Mouse (Mus musculus) thymus, postnatal 10 days (tissue): Measurements from ENCODE around the gene Mllt6.
"Not testable (repeated sequence)": the region's sequence is repeated elsewhere in the genome, so short reads cannot be mapped to it uniquely, and the experiment has no call there.

Experiments used
- DNase-seq, 2 experiments: peaks; one replicate each; pipeline ENCODE4 v3.0.0; 2021; ENCODE audit warnings: low spot score in 2 of 2

Gene Mllt6

DNA sequence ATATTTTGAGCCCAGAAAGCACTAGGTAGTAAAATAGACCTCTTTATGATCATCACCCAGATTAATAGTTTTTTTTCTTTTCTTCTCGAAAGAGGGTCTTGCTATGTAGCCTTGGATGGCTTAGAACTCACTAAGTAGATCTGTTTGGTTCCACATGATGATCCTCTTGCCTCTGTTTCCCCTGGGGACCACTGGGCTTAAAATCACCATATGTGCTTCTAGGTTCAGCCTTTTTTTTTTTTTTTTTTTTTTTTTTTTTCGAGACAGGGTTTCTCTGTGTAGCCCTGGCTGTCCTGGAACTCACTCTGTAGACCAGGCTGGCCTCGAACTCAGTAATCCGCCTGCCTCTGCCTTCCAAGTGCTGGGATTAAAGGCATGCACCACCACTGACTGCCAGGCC lies 14.7 kb upstream of the Mllt6 start:
- not testable (repeated sequence) for DNase-seq

DNA sequence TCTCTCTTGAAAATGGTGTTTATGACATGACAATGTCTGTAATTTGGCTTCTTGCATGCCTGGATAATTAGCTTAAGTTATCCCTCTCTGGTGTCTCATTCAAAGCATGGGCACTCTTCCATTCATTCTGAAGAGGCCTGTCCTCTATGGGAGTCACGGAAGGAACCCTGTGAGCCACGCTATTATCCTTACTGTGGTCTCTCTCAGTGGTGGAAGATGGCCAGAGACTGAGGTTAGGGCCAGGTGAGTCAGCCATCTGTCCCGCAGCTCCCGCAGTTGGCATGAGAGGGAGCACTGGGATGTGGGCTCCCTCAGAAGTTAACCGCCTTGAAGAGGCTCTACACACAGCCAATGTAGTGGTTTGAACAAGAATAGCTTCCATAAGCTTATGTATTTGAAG lies 12.9 kb upstream of the Mllt6 start:
- DNase-seq = no peak

DNA sequence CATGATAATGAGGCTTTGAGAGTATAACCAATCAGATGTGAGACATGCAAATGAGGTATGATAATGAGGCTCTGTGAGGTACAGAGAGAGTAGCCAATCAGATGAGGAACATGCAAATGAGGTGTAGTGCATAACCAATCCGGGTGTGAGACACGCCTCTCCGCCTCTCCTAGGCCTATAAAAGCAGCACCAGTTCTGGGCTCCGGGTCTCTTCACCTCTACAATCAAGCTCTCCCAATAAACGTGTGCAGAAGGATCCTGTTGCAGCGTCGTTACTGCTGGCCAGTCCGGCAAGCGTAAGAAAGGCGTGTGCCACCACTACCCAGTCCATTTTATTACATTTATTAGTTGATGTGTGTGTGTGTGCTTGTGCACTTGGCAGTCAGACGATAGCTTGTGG lies 9.8 kb upstream of the Mllt6 start:
- DNase-seq = not testable (repeated sequence)

DNA sequence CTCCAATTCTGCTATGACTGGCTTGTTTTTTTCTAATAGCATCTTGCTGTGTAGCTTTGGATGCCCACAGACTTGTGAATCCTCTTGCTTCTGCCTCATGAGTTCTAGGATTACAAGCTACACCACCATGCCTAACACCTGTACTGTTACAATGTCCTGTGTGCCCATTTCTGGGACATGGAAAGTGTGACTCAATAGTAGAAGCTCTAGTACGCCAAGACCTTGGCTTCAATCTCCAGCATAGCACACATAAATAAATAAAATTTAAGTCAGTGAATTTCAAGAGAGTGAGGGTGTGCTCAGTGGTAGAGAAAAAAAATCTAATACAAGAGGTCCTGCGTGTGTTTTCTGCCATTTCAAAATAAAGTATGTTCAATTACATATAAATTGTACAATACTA lies 9.0 kb upstream of the Mllt6 start:
- DNase-seq = no peak

DNA sequence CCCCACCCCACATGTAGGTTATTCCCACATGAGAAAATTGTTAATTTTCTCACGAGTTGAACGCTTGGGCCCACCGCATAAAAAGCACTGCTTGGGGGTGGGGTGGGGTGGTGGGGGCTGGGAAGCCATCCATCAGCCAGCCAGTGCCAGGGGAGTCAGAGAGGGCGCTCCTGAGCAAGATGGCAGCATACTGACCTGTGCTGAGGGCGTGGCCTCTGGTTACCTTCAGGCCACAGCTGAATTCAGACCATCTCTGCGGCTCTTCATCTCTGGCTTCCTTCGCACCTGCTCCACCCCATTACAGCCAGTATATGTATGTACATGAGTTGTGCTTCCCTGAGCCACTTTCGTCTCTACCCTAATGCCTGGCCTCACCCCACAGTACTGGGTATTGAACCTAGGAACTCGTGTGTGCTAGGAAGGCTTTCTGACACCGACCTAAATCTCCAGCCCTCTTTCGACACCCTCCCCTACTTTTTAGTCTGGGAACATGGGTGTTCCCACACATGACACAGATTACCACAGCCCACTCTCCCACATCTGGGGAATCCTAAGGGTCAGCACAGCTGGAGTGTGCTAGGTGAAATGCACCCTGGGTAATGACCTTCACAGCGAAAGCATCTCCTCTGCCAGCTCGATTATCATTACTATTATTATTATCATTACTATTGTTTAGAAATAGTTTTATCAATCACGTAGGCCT lies 6.8 kb upstream of the Mllt6 start:
- DNase-seq = no peak

DNA sequence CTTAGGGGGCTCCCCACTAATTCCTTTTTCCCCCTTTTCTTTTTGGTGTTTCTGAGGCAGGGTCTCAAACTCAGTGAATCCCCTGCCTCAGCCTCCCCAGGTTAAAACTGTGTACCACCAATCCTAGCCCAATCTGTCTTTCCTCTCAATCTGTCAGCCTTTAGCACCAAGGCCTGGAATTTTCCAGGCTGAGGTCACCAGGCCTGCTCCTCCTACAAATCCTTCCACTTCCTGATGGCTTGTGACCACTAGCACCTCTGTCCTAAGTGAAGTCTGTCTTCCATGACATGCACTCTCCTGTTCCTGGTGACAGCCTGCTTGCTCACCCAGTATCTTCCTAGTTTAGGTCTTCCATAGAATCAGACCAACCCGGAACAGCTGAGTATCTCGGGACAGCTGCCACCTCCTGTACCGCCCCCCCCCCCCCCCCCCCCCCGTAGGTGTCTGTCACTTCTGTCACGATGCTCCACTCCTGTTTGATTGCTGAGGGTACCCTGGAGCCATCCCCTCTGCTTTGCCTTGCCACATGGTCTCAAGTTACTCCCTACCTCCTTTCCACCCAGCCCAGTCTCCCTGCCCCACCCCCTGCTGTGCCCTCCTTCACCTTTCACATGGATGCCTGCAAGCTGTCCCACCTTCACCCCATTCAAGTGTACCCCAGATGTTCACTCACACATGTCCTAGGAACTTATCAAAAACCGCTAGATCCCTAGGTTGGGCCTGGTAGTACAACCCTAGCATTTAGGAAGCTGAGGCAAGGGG lies 5.8 kb upstream of the Mllt6 start:
- no peak for DNase-seq

DNA sequence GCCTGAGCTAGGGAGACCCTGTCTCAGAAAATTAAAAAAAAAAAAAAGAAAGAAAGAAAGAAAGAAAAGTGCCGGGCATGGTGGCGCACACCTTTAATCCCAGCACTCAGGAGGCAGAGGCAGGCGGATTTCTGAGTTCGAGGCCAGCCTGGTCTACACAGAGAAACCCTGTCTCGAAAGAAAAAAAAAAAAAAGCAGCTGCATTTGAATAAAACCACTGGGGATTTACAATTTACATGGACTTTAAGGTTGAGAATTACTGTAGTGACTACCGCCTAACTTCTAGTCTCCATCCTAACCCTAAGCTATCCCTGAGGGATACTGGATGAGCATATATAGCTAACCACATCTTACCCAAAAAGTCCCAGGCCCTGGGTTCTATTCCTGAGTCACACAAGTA lies 5.2 kb upstream of the Mllt6 start:
- not testable (repeated sequence) for DNase-seq

DNA sequence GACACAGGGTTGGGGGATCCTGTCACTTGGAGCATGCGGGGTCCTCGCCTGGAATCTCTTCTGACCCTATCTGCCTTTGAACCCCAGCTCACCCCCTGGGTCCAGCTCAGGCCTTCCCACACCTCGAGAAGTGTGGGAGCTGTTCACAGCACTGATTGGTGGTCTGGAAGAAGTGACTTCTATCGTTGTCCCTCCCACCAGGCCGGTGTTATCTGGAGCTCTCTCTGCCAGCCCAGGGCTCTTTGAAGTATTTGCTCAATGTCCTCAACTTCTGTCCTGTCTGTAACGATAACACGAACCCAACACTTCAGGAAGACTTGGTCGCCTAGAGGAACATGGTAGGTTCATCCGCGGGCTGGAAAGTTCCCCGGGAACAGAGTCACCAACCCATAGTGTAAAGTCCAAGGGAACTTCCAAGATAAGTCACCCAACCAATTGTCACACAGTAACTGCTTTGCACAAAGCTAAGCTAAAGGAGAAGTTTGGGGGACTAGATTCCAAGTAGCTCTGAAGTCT lies 4.4 kb upstream of the Mllt6 start:
- no peak for DNase-seq

DNA sequence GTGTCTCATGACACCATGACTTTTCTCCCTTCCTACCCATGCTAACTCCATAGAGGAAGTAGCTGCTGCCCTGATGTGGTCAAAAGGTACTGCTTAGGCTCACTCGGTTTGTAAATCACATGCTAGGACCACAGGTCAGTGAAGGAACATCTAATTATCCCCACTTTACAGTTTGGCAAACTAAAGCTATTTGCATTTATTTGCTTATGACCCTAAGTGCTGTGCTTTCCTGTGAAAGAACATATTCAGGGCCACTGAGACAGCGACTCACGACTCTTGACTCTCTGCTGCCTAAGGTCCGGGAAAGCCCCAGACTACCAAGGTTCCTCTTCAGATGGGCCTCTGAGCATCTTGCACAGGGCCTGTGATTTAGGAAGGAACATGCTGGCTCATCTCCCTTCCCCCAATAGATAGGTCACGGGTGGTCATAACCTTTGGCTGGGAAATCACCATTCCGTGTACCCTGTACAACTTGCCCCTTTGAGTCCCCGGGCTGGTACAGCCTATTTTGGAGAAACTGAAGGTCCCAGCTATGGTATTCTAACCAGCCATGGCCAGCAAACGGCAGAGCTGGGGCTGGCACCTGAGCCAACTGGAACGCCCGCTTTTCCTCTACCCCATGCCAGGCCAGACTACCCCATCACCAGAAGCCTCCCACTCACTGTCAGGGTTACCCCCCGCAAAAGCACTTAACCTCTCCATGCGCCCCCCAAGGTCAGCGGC lies 3.8 kb upstream of the Mllt6 start:
- DNase-seq = no peak

DNA sequence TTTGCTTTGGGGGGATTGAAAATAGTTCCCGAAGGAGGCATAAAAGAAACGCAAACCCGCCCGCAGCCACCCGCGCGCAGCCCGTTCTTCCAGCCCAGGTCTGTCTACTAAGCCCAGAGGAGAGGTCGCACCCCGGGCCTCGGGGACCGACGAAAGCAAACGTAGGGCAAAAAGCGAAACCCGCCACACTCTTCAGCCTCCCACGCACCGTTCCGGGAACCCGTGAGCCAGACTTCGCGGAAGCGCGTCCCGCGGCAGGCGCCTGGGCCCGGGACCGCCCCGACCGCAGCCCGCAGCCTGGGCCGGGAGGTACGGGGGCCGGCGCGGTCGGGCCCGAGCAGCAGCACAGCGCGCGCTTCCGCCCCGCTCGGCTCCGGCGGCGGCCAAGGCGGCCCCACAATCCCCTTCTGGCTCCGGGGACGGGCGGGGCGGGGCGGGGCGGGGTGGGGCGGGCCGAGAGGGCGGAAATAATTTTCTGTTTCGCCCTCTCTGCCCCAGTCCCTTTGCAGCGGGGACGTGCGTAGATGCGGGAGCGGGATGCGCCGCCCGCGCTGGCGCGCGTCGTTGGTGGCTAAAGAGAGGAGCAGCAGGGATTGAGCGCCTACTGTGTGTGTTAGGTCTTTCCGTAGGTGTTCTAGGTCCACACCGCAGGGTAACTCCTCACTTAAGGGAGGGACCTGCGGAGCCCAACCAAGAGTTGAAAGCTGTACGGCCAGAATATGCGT lies 3.1 kb upstream of the Mllt6 start:
- peak; percentile 60 to 72 for DNase-seq

DNA sequence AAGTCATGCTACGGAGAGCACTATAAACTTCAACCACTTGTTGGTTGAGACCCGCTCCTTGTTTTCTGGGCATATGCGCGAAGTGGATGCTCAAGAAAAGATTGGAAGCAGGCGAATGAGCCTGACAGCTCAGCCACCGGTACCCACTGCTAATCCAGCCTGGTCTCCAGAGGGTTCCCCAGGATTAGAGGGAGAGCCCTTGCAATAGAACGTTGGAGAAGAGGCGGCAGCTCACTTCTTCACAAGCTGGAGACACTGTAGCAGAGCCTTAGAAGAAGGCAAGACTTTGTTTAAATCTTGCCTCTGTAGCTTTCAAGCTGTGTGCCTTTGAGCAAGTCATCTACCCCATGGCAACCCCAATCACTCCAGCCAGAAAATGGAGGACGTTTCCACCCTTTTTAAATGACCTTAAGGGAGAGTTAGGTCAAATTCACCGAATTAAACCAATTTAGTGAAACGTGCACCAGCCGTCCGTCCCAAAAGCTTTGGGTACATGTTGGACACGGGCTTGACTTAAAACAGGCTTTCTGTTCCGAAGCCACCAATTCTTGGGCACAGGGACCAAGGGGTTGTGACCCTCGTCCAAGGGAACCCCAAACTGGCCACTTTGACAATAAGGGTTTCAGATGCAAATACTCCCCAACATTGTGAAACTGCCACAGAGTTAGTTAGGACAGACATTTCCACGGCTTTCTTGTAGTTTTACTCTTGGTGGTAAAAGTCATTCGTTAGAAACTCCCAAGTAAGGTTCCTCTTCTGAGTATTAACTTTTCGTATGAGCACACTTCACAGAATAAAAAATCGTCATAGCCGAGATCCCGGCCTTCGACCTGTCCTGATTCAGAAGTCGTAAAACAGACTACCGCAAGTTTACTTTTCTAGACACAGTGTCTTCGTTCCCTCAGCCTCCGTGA lies 2.2 kb upstream of the Mllt6 start:
- DNase-seq = no peak

DNA sequence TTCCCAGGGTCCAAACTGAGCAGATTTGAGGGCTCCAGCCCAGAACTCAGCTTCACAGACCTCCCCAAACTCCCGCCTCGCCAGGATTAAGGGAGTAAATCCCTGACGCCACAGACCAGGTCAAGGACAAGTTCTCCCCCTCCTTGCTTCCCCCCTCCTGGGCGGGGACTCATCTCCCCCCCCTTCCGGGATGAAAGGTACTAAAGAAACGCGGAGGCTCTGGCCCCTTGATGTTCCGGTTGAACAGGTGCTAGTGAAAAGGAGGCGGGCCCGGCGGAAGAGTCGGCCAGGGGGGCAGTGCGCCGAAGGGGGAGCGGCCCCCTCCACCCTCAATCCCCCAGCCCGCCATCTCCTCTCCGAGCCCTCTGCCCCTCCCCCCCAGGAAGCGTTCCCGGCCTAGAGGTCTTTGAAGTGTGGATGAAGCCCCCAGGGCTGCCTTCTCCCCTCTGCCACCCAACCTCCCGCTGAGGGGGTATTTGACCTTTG lies 1.5 kb upstream of the Mllt6 start:
- peak; percentile 62 to 63 for DNase-seq

DNA sequence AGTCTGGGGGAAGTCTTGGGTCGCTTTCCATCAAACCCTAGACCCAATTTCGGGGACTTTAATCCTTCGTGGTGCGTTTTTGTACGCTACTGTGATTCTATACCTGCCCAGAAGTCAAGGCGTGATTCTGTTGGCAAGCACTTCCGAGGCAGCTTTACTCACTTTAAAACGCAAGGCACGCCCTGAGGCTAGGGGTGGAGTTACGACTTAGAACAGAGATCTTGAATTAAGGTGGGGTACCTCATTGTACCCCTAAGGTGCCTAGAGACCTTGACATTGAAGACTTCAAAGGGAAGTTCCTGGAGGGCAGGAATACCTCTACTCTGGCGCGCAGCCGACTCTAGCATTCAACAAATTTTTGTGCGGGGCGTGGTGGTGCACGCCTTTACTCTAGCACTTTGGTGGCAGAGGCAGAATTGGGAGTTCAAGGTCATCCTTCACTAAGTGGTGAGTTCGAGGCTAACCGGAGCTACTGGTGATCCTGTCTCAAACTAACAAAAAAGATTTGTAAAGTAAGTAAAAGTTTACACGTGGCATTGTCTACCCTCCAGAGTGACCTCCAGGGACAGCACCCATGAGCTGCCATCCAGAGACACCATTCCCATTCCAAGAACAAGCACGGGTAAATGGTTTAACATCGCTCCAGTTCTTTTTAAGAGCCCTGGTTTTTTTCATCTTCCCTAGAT lies 864 bp upstream of the Mllt6 start:
- DNase-seq = peak in 1 of 2 experiments; percentile 17

DNA sequence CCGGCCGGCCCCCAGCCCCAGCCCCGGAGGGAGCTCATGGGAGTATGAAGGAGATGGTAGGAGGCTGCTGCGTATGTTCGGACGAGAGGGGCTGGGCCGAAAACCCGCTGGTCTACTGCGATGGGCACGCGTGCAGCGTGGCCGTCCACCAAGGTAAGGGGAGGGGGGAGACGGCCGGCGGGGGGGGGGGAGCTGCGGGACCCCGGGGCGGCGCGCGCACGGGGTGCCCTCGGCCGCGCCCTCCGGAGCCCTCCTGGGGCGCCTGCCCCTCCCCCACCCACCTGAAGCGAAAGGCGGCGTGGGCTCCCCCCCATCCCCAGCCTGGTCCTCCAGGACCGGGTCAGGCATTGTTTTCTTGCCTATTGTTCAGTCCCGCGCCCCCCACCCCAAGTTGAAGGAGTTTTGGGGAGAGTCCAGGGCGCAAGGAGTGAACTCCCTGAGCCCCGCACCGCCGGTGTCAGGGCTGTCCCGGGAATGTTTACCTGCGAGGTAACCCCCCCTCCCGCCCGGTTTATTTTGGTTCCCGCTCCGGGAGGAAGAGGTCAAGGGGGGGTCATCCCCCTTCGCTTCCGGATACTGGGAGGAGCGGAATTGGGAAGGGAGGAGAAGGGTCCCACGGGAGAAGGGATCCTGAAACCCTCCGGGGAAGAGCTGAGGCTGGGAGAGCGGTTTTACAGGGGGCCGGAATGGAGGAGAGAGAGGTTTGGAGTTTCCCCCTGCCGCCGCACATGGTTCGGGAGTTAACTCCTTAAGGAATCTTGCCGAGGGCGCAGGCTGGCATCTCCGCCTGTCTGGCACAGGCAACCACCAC lies 519 bp downstream of the Mllt6 start:
- DNase-seq = peak in 1 of 2 experiments; percentile 15

DNA sequence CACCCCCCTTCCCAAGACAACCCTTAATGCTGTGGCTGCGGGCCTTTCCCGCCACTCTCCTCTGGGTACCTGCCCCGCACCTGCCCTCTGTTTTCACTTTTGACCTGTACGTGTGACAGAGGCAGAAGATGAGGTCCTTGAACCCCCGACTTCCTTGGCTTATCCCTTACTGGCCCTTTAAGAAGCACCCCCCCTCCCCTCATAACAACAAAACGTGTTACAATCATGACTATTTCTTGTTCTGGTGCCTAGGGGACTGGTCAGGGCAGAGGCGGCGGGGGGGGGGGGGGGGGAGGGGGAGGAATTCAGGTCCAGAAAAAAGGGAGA lies 1.1 kb downstream of the Mllt6 start:
- DNase-seq = peak in 1 of 2 experiments; percentile 16

DNA sequence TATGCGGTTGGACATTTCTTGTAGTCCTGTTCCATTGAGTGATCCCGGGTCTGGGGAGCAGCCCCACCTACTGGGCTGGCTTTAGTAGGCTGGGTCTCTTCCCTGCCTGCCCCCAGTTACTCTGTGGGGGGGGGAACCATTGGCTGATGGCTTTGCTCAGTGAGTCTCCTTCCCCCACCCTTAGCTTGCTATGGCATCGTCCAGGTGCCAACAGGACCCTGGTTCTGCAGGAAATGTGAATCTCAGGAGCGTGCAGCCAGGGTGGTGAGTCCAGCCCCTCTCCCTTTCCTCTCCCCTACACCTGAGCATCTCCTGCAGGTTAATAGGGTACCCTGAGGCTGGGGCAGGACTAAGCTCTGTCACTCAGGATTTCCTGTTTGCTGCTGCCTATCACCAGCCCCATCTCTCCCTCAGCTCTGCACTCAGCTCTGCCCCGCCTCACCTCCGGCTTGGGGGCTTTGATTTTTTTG lies 1.6 kb downstream of the Mllt6 start:
- peak in 1 of 2 experiments; percentile 23 for DNase-seq

DNA sequence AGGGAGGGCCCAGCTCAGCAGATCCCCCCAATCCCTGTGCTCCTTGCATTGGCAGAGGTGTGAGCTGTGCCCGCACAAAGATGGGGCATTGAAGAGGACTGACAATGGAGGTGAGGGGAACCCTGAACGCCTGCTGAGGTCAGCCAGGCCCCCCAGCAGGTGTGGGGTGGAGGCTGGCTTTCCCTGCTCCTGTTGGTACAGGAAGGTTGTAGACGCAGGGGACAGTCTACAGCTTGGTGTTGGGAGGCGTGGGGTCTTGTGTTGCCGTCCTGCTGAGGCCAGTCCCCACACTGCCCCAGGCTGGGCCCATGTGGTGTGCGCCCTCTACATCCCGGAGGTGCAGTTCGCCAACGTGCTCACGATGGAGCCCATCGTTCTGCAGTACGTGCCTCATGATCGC lies 2.2 kb downstream of the Mllt6 start:
- DNase-seq = no peak

DNA sequence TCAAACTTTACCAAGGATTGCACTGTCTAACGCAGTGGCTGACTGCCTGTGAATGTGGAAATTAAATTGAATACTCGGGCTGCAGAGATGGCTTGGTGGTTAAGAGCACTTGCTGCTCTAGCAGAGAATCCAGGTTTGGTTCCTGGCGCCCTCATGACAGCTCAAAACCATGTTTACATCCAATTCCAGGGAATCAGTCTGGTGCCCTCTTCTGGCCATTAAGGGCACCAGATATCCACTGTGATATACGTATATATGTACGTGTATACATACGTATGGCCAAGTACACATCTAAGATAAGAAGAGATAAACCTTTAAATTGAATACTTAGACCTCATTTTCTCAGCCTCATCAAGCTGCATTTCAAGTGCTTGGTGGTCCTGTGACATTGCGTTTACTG lies 3.0 kb downstream of the Mllt6 start:
- DNase-seq = no peak

DNA sequence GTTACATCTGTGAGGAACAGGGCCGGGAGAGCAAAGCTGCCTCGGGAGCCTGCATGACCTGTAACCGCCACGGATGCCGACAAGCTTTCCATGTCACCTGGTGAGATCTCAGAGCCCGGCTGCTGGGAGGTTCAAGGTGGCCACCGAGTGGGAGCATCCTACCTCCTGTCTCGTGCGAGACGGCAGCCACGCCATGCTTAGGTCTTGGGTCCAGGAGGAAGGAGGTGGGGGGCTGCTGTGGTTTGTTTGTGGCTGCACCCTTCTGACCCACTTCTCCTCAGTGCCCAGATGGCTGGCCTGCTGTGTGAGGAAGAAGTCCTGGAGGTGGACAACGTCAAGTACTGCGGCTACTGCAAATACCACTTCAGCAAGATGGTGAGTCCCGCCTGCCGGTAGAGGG lies 3.6 kb downstream of the Mllt6 start:
- no peak for DNase-seq
